Mouse (Mus musculus) neural tube, embryonic 11.5 days (tissue): ENCODE measurements at regions not wholly inside any gene's neighbourhood (a gene's known extent, or its start where the extent isn't known, plus 50 kb on each side); places are given as distances from the start of the nearest gene placed in this dataset.

Experiments
- ATAC-seq: fragments of 200-750 bp; cut with Nextera tagmentation; 2 replicates; pipeline ENCODE4 v1.8.0; 2017; ENCODE audit warnings: moderate number of reproducible peaks, mild to moderate bottlenecking, moderate TSS enrichment, moderate library complexity; ENCODE audit not compliant: insufficient read depth, low FRiP score, low TSS enrichment
- DNase-seq: peaks from one replicate; pipeline ENCODE4 v3.0.0-alpha.2; 2015; ENCODE audit warnings: low spot score
- H3K27ac ChIP-seq: fragments of 300-500 bp; sonication (generic); 2 replicates; pipeline ENCODE4 v1.5.1; 2014; ENCODE audit warnings: low read depth, mild to moderate bottlenecking, low read length
- H3K27me3 ChIP-seq: fragments of 300-500 bp; sonication (generic); 2 replicates; pipeline ENCODE4 v1.6.1; 2014; ENCODE audit warnings: mild to moderate bottlenecking, low read length, mixed read lengths; ENCODE audit not compliant: control insufficient read depth, insufficient read depth
- H3K36me3 ChIP-seq: fragments of 300-500 bp; sonication (generic); 2 replicates; pipeline ENCODE4 v1.6.1; 2014; ENCODE audit warnings: mild to moderate bottlenecking, low read length, moderate library complexity, mixed read lengths; ENCODE audit not compliant: control insufficient read depth, insufficient read depth
- H3K4me1 ChIP-seq: fragments of 300-500 bp; sonication (generic); 2 replicates; pipeline ENCODE4 v1.6.1; 2014; ENCODE audit warnings: low read length, mixed read lengths; ENCODE audit not compliant: control insufficient read depth, insufficient read depth
- H3K4me2 ChIP-seq: fragments of 300-500 bp; sonication (generic); 2 replicates; pipeline ENCODE4 v1.6.1; 2014; ENCODE audit warnings: low read depth, mild to moderate bottlenecking, moderate library complexity
- H3K4me3 ChIP-seq: fragments of 300-500 bp; sonication (generic); 2 replicates; pipeline ENCODE4 v1.5.1; 2014; ENCODE audit warnings: low read depth, low read length
- H3K9ac ChIP-seq: fragments of 300-500 bp; sonication (generic); 2 replicates; pipeline ENCODE4 v1.6.1; 2014; ENCODE audit warnings: mild to moderate bottlenecking, low read length
- H3K9me3 ChIP-seq: fragments of 300-500 bp; sonication (generic); 2 replicates; pipeline ENCODE4 v1.6.1; 2016; ENCODE audit warnings: low read length; ENCODE audit not compliant: control insufficient read depth
- WGBS: fragments of 180-500 bp; shearing (Covaris S2); extraction: QIAGEN DNeasy Blood & Tissue Kit; methylation state at CpG from one replicate; pipeline ENCODE4 v1.1.7; 2014; 5-methylcytosine and 5-hydroxymethylcytosine counted together

GRCm38 (mm10) chr7:136531301-136531700 is 363.1 kb upstream of the Mgmt start:
- Histone ChIP-seq H3K9ac (no peak overlapping the region), H3K4me1 (no peaks in the 10 kb centered on the region), H3K36me3 (no peaks in the 10 kb centered on the region), H3K4me3 (no peak overlapping the region), H3K9me3 (no peaks in the 10 kb centered on the region), H3K4me2 (no peak overlapping the region), H3K27me3 (no peaks in the 10 kb centered on the region), H3K27ac (no peak overlapping the region)
- no peak for DNase-seq
- 75% methylated on average over 7 of the region's 7 CpGs for WGBS
- no peak for ATAC-seq

- no peaks in the 10 kb centered on the region for H3K27me3 ChIP-seq
- no peak overlapping the region for H3K9ac ChIP-seq
- DNase-seq = peak; percentile 12
- H3K4me3 ChIP-seq = no peak overlapping the region
- H3K4me1 ChIP-seq = peaks cover 4% of the 10 kb centered on the region; the same call in 1 of the 2 replicates
- H3K36me3 ChIP-seq = no peaks in the 10 kb centered on the region
- ATAC-seq = peak; percentile 86
- no peak overlapping the region for H3K27ac ChIP-seq
- no peaks in the 10 kb centered on the region for H3K9me3 ChIP-seq
- H3K4me2 ChIP-seq = no peak overlapping the region
Observed at GRCm38 (mm10) chr7:136541876-136542655, 352.3 kb upstream of the Mgmt start.

- no peaks in the 10 kb centered on the region for H3K36me3 ChIP-seq
- no peak overlapping the region for H3K4me2 ChIP-seq
- no peaks in the 10 kb centered on the region for H3K27me3 ChIP-seq
- peaks cover 4% of the 10 kb centered on the region; the same call in 1 of the 2 replicates for H3K4me1 ChIP-seq
- WGBS = 67% methylated on average over 7 of the region's 7 CpGs
- H3K27ac ChIP-seq = no peak overlapping the region
- H3K9me3 ChIP-seq = no peaks in the 10 kb centered on the region
- no peak for DNase-seq
- H3K9ac ChIP-seq = no peak overlapping the region
- H3K4me3 ChIP-seq = no peak overlapping the region
- ATAC-seq = no peak
Observed at GRCm38 (mm10) chr7:136542896-136543295, 351.5 kb upstream of the Mgmt start.

- no peak overlapping the region for H3K4me2 ChIP-seq
- ATAC-seq = no peak
- 66% methylated on average over 3 of the region's 3 CpGs for WGBS
- H3K27ac ChIP-seq = no peak overlapping the region
- H3K4me3 ChIP-seq = no peak overlapping the region
- no peaks in the 10 kb centered on the region for H3K36me3 ChIP-seq
- H3K4me1 ChIP-seq = no peaks in the 10 kb centered on the region
- no peaks in the 10 kb centered on the region for H3K9me3 ChIP-seq
- no peak overlapping the region for H3K9ac ChIP-seq
- DNase-seq = no peak
- H3K27me3 ChIP-seq = no peaks in the 10 kb centered on the region
Observed at GRCm38 (mm10) chr7:136547837-136548236, 346.6 kb upstream of the Mgmt start.

GRCm38 (mm10) chr7:136556436-136556835 is 338.0 kb upstream of the Mgmt start:
- WGBS = 73% methylated on average over 4 of the region's 4 CpGs
- ATAC-seq = no peak

GRCm38 (mm10) chr7:136559536-136559935 is 334.9 kb upstream of the Mgmt start:
- H3K9me3 ChIP-seq = no peaks in the 10 kb centered on the region
- H3K4me1 ChIP-seq = no peaks in the 10 kb centered on the region
- H3K27me3 ChIP-seq = no peaks in the 10 kb centered on the region
- no peak for DNase-seq
- no peaks in the 10 kb centered on the region for H3K36me3 ChIP-seq
- ATAC-seq = no peak
- 88% methylated on average over 6 of the region's 6 CpGs for WGBS
- no peak overlapping the region for H3K27ac ChIP-seq
- H3K4me3 ChIP-seq = no peak overlapping the region
- H3K9ac ChIP-seq = no peak overlapping the region
- H3K4me2 ChIP-seq = no peak overlapping the region

More at GRCm38 (mm10) chr7:136556436-136556835, 338.0 kb upstream of the Mgmt start:
- no peak for DNase-seq
- no peak overlapping the region for H3K9ac ChIP-seq
- no peak overlapping the region for H3K4me3 ChIP-seq
- H3K4me2 ChIP-seq = no peak overlapping the region
- H3K36me3 ChIP-seq = no peaks in the 10 kb centered on the region
- no peaks in the 10 kb centered on the region for H3K9me3 ChIP-seq
- H3K4me1 ChIP-seq = no peaks in the 10 kb centered on the region
- H3K27ac ChIP-seq = no peak overlapping the region
- no peaks in the 10 kb centered on the region for H3K27me3 ChIP-seq

- Histone ChIP-seq H3K36me3 (no peaks in the 10 kb centered on the region), H3K27ac (no peak overlapping the region), H3K9me3 (no peaks in the 10 kb centered on the region), H3K27me3 (no peaks in the 10 kb centered on the region), H3K4me1 (no peaks in the 10 kb centered on the region), H3K4me2 (no peak overlapping the region), H3K9ac (no peak overlapping the region), H3K4me3 (no peak overlapping the region)
- no peak for DNase-seq
- 76% methylated on average over 7 of the region's 7 CpGs for WGBS
- no peak for ATAC-seq
Observed at GRCm38 (mm10) chr7:136570911-136571310, 323.5 kb upstream of the Mgmt start.

- 29% methylated on average over 12 of the region's 12 CpGs for WGBS
- Histone ChIP-seq H3K27ac (no peak overlapping the region), H3K36me3 (no peaks in the 10 kb centered on the region), H3K27me3 (no peaks in the 10 kb centered on the region), H3K9me3 (no peaks in the 10 kb centered on the region), H3K9ac (no peak overlapping the region), H3K4me2 (no peak overlapping the region), H3K4me1 (peaks cover 6% of the 10 kb centered on the region; the same call in 1 of the 2 replicates), H3K4me3 (no peak overlapping the region)
- no peak for ATAC-seq
- peak; percentile 32 for DNase-seq
Observed at GRCm38 (mm10) chr7:136581896-136582295, 312.5 kb upstream of the Mgmt start.

- Histone ChIP-seq H3K27ac (no peak overlapping the region), H3K4me2 (no peak overlapping the region), H3K9me3 (no peaks in the 10 kb centered on the region), H3K4me3 (no peak overlapping the region), H3K27me3 (no peaks in the 10 kb centered on the region), H3K4me1 (peaks cover 14% of the 10 kb centered on the region), H3K9ac (no peak overlapping the region), H3K36me3 (no peaks in the 10 kb centered on the region)
- DNase-seq = no peak
- 80% methylated on average over 17 of the region's 17 CpGs for WGBS
- no peak for ATAC-seq
Observed at GRCm38 (mm10) chr7:136584361-136584760, 310.1 kb upstream of the Mgmt start.
